Mouse (Mus musculus) embryonic facial prominence, embryonic 12.5 days (tissue): ENCODE measurements around the gene Tgm2. TPM values are rescaled to one million over a fixed set of nuclear protein-coding genes. Genes with fewer than 3 reads are reported as not detected.
A peak's percentile ranks its signal among the peaks of the same experiment; 100 is the strongest.

ENCODE experiments used
- ATAC-seq: fragments of 200-750 bp; cut with Nextera tagmentation; 2 replicates; pipeline ENCODE4 v1.8.0; 2017; ENCODE audit not compliant: insufficient number of reproducible peaks, insufficient read depth, low FRiP score, low TSS enrichment
- H3K27ac ChIP-seq: fragments of 300-500 bp; sonication (generic); 2 replicates; pipeline ENCODE4 v1.5.1; 2016; ENCODE audit warnings: mild to moderate bottlenecking
- H3K27me3 ChIP-seq: fragments of 300-500 bp; sonication (generic); 2 replicates; pipeline ENCODE4 v1.6.1; 2016; ENCODE audit warnings: mild to moderate bottlenecking, moderate library complexity
- H3K36me3 ChIP-seq: fragments of 300-500 bp; sonication (generic); 2 replicates; pipeline ENCODE4 v1.6.1; 2016; ENCODE audit warnings: mild to moderate bottlenecking
- H3K4me1 ChIP-seq: fragments of 300-500 bp; sonication (generic); 2 replicates; pipeline ENCODE4 v1.6.1; 2016
- H3K4me2 ChIP-seq: fragments of 300-500 bp; sonication (generic); replicated peaks from 2 replicates; pipeline ENCODE4 v1.6.1; 2016; ENCODE audit warnings: mild to moderate bottlenecking, moderate library complexity
- H3K4me3 ChIP-seq: fragments of 300-500 bp; sonication (generic); 2 replicates; pipeline ENCODE4 v1.5.1; 2016; ENCODE audit warnings: mild to moderate bottlenecking
- H3K9ac ChIP-seq: fragments of 300-500 bp; sonication (generic); 2 replicates; pipeline ENCODE4 v1.6.1; 2016; ENCODE audit warnings: mild to moderate bottlenecking, moderate library complexity
- H3K9me3 ChIP-seq: fragments of 300-500 bp; sonication (generic); 2 replicates; pipeline ENCODE4 v1.6.1; 2016; ENCODE audit warnings: mild to moderate bottlenecking, moderate library complexity
- WGBS: fragments of 180-500 bp; shearing (Covaris S2); methylation state at CpG from one replicate; pipeline ENCODE4 v1.1.7; 2016; 5-methylcytosine and 5-hydroxymethylcytosine counted together
- polyA plus RNA-seq: library from polyadenylated mRNA; unstranded; fragments of >200 nt; fragmentation: Nextera tagmentation; extraction: Ambion mirVana; gene quantifications from 2 replicates; pipeline ENCODE4 v1.2.1, GENCODE M21; 2016

Tgm2 gene
- polyA plus RNA-seq, 1 experiment from 2014 or later: 7.7 TPM

- Histone ChIP-seq H3K9ac (no peak overlapping the region), H3K4me1 (no peaks in the 10 kb centered on the region), H3K27me3 (no peaks in the 10 kb centered on the region), H3K27ac (no peak overlapping the region), H3K36me3 (peaks cover 16% of the 10 kb centered on the region), H3K9me3 (no peaks in the 10 kb centered on the region), H3K4me2 (no peak overlapping the region), H3K4me3 (no peak overlapping the region)
- WGBS: 79% methylated on average over 9 of the region's 9 CpGs
- no peak for ATAC-seq
These were observed 65.5 kb downstream of the Tgm2 start for GRCm38 (mm10) chr2:158080622-158081241.

GRCm38 (mm10) chr2:158079843-158080395 lies 66.3 kb downstream of the Tgm2 start:
- Histone ChIP-seq H3K4me2 (no peak overlapping the region), H3K27ac (peak overlapping the region; percentile 46; the same call in 1 of the 2 replicates), H3K36me3 (peaks cover 24% of the 10 kb centered on the region), H3K4me1 (no peaks in the 10 kb centered on the region), H3K9ac (no peak overlapping the region), H3K9me3 (no peaks in the 10 kb centered on the region), H3K4me3 (no peak overlapping the region), H3K27me3 (no peaks in the 10 kb centered on the region)
- 59% methylated on average over 9 of the region's 9 CpGs for WGBS
- ATAC-seq: no peak

GRCm38 (mm10) chr2:158078971-158079370 lies 67.3 kb downstream of the Tgm2 start:
- no peak for ATAC-seq
- Histone ChIP-seq H3K9me3 (no peaks in the 10 kb centered on the region), H3K4me2 (no peak overlapping the region), H3K36me3 (peaks cover 31% of the 10 kb centered on the region), H3K27me3 (no peaks in the 10 kb centered on the region), H3K9ac (no peak overlapping the region), H3K27ac (no peak overlapping the region), H3K4me1 (no peaks in the 10 kb centered on the region), H3K4me3 (no peak overlapping the region)
- 79% methylated on average over 7 of the region's 7 CpGs for WGBS

GRCm38 (mm10) chr2:158077981-158078380 lies 68.3 kb downstream of the Tgm2 start:
- Histone ChIP-seq H3K4me2 (no peak overlapping the region), H3K36me3 (peaks cover 40% of the 10 kb centered on the region), H3K4me1 (no peaks in the 10 kb centered on the region), H3K9me3 (no peaks in the 10 kb centered on the region), H3K27ac (no peak overlapping the region), H3K9ac (no peak overlapping the region), H3K4me3 (no peak overlapping the region), H3K27me3 (no peaks in the 10 kb centered on the region)
- 89% methylated on average over 2 of the region's 2 CpGs for WGBS
- ATAC-seq: no peak

GRCm38 (mm10) chr2:158076690-158077089 lies 69.5 kb downstream of the Tgm2 start:
- no peaks in the 10 kb centered on the region for H3K27me3 ChIP-seq
- H3K4me2 ChIP-seq: no peak overlapping the region
- H3K9ac ChIP-seq: no peak overlapping the region
- no peak for ATAC-seq
- WGBS: 89% methylated on average over 6 of the region's 6 CpGs
- H3K4me1 ChIP-seq: no peaks in the 10 kb centered on the region
- no peaks in the 10 kb centered on the region for H3K9me3 ChIP-seq
- peaks cover 52% of the 10 kb centered on the region for H3K36me3 ChIP-seq
- H3K27ac ChIP-seq: no peak overlapping the region
- no peak overlapping the region for H3K4me3 ChIP-seq

- Histone ChIP-seq H3K27me3 (no peaks in the 10 kb centered on the region), H3K27ac (no peak overlapping the region), H3K4me3 (no peak overlapping the region), H3K9me3 (no peaks in the 10 kb centered on the region), H3K4me1 (no peaks in the 10 kb centered on the region), H3K9ac (no peak overlapping the region), H3K4me2 (no peak overlapping the region), H3K36me3 (peaks cover 69% of the 10 kb centered on the region)
- ATAC-seq: no peak
- 90% methylated on average over 5 of the region's 5 CpGs for WGBS
These were observed 71.4 kb downstream of the Tgm2 start for GRCm38 (mm10) chr2:158074835-158075234.

GRCm38 (mm10) chr2:158071633-158071995 lies 74.6 kb downstream of the Tgm2 start:
- H3K27ac ChIP-seq: no peak overlapping the region
- H3K4me2 ChIP-seq: no peak overlapping the region
- no peak for ATAC-seq
- H3K36me3 ChIP-seq: peaks cover 73% of the 10 kb centered on the region
- 86% methylated on average over 5 of the region's 5 CpGs for WGBS
- H3K4me3 ChIP-seq: no peak overlapping the region
- H3K9me3 ChIP-seq: no peaks in the 10 kb centered on the region
- no peaks in the 10 kb centered on the region for H3K4me1 ChIP-seq
- H3K9ac ChIP-seq: no peak overlapping the region
- no peaks in the 10 kb centered on the region for H3K27me3 ChIP-seq

- H3K27me3 ChIP-seq: no peaks in the 10 kb centered on the region
- H3K9me3 ChIP-seq: no peaks in the 10 kb centered on the region
- no peaks in the 10 kb centered on the region for H3K4me1 ChIP-seq
- H3K9ac ChIP-seq: no peak overlapping the region
- no peak for ATAC-seq
- H3K4me3 ChIP-seq: no peak overlapping the region
- no peak overlapping the region for H3K27ac ChIP-seq
- WGBS: 79% methylated on average over 3 of the region's 3 CpGs
- H3K4me2 ChIP-seq: no peak overlapping the region
- H3K36me3 ChIP-seq: peaks cover 69% of the 10 kb centered on the region
These were observed 75.2 kb downstream of the Tgm2 start for GRCm38 (mm10) chr2:158070885-158071632.

GRCm38 (mm10) chr2:158068444-158068971 lies 77.7 kb downstream of the Tgm2 start:
- Histone ChIP-seq H3K36me3 (peaks cover 56% of the 10 kb centered on the region), H3K9ac (no peak overlapping the region)
- ATAC-seq: no peak

GRCm38 (mm10) chr2:158067260-158067824 lies 78.9 kb downstream of the Tgm2 start:
- 95% methylated on average over 5 of the region's 5 CpGs for WGBS
- Histone ChIP-seq H3K27ac (no peak overlapping the region), H3K9me3 (no peaks in the 10 kb centered on the region), H3K36me3 (peaks cover 50% of the 10 kb centered on the region), H3K4me2 (no peak overlapping the region), H3K4me1 (no peaks in the 10 kb centered on the region), H3K4me3 (no peak overlapping the region), H3K9ac (no peak overlapping the region), H3K27me3 (no peaks in the 10 kb centered on the region)
- ATAC-seq: no peak

More at GRCm38 (mm10) chr2:158068444-158068971, 77.7 kb downstream of the Tgm2 start:
- Histone ChIP-seq H3K4me2 (no peak overlapping the region), H3K4me3 (no peak overlapping the region), H3K27ac (no peak overlapping the region), H3K9me3 (no peaks in the 10 kb centered on the region), H3K27me3 (no peaks in the 10 kb centered on the region), H3K4me1 (no peaks in the 10 kb centered on the region)

- H3K4me1 ChIP-seq: no peaks in the 10 kb centered on the region
- no peak overlapping the region for H3K4me3 ChIP-seq
- no peak overlapping the region for H3K4me2 ChIP-seq
- no peaks in the 10 kb centered on the region for H3K27me3 ChIP-seq
- ATAC-seq: no peak
- H3K27ac ChIP-seq: peak overlapping the region; percentile 23; the same call in 1 of the 2 replicates
- peaks cover 49% of the 10 kb centered on the region for H3K36me3 ChIP-seq
- no peaks in the 10 kb centered on the region for H3K9me3 ChIP-seq
- no peak overlapping the region for H3K9ac ChIP-seq
These were observed 79.8 kb downstream of the Tgm2 start for GRCm38 (mm10) chr2:158066456-158066855.
